Mouse (Mus musculus) heart, adult 2 months (tissue): Measurements from ENCODE around the gene Kcnab3. TPM values are rescaled to one million over a fixed set of nuclear protein-coding genes. Genes with fewer than 3 reads are reported as not detected.
A peak's percentile ranks its signal among the peaks of the same experiment; 100 is the strongest.

ENCODE experiments used
- DNase-seq, 2 experiments: peaks; one replicate each; pipeline ENCODE4 v3.0.0; 2021
- H3K27ac ChIP-seq: fragments of 200-600 bp; 2 replicates; pipeline ENCODE4 v1.8.1; 2022
- H3K27me3 ChIP-seq: fragments of 200-500 bp; 2 replicates; pipeline ENCODE4 v1.6.1; 2012; ENCODE audit warnings: mild to moderate bottlenecking, low read length, inconsistent platforms, mixed read lengths; ENCODE audit not compliant: control insufficient read depth, insufficient read depth
- H3K36me3 ChIP-seq: fragments of 200-500 bp; 2 replicates; pipeline ENCODE4 v1.6.1; 2012; ENCODE audit warnings: low read length, inconsistent platforms; ENCODE audit not compliant: control insufficient read depth, insufficient read depth
- H3K4me1 ChIP-seq: fragments of 200-500 bp; 2 replicates; pipeline ENCODE4 v1.6.1; 2011; ENCODE audit warnings: low read length; ENCODE audit not compliant: control insufficient read depth, insufficient read depth
- H3K4me3 ChIP-seq: fragments of 200-600 bp; 2 replicates; pipeline ENCODE4 v1.8.1; 2022
- H3K79me2 ChIP-seq: fragments of 200-500 bp; replicated peaks from 2 replicates; pipeline ENCODE4 v1.6.1; 2012; ENCODE audit warnings: mild to moderate bottlenecking, inconsistent platforms, low read length, moderate library complexity, mixed read lengths; ENCODE audit not compliant: control insufficient read depth, insufficient read depth
- H3K9ac ChIP-seq: fragments of 200-500 bp; 2 replicates; pipeline ENCODE4 v1.6.1; 2012; ENCODE audit warnings: low read depth, mild to moderate bottlenecking, control low read depth, inconsistent platforms, low read length, mixed read lengths
- CTCF ChIP-seq: fragments of 200-600 bp; IDR thresholded peaks from 2 replicates; pipeline ENCODE4 v1.8.1; 2022; ENCODE audit warnings: antibody characterized with exemption, mild to moderate bottlenecking, moderate library complexity
- EP300 ChIP-seq: fragments of 200-500 bp; IDR thresholded peaks from 2 replicates; pipeline ENCODE4 v1.6.1; 2011; ENCODE audit warnings: low read depth, low read length, control low read depth; ENCODE audit not compliant: insufficient read depth
- POLR2A ChIP-seq: fragments of 200-500 bp; IDR thresholded peaks from 2 replicates; pipeline ENCODE4 v1.6.1; 2011; ENCODE audit warnings: mild to moderate bottlenecking, low read depth, low read length, control low read depth; ENCODE audit not compliant: insufficient read depth
- WGBS: fragments of 180-500 bp; shearing (Covaris S2); methylation state at CpG from one replicate; pipeline ENCODE4 v1.1.7; 2018; 5-methylcytosine and 5-hydroxymethylcytosine counted together
- intact Hi-C: fragments of 180-260 bp; cut with DNase I; formaldehyde crosslinking; loops from one replicate; pipeline ENCODE4 v1.15.1; 2025
- polyA plus RNA-seq: library from polyadenylated mRNA; depleted of rRNA; stranded (reverse); fragments of >200 nt; gene quantifications from 2 replicates; pipeline ENCODE4 v1.2.3, GENCODE M21; 2012
- total RNA-seq, 2 experiments: library from RNA; stranded (reverse); gene quantifications; 2 replicates each; pipeline ENCODE4 v1.2.3; 2021

The Kcnab3 gene
- total and polyA plus RNA-seq, 3 experiments: 0.11 to 0.53 (median 0.23) TPM

DNA sequence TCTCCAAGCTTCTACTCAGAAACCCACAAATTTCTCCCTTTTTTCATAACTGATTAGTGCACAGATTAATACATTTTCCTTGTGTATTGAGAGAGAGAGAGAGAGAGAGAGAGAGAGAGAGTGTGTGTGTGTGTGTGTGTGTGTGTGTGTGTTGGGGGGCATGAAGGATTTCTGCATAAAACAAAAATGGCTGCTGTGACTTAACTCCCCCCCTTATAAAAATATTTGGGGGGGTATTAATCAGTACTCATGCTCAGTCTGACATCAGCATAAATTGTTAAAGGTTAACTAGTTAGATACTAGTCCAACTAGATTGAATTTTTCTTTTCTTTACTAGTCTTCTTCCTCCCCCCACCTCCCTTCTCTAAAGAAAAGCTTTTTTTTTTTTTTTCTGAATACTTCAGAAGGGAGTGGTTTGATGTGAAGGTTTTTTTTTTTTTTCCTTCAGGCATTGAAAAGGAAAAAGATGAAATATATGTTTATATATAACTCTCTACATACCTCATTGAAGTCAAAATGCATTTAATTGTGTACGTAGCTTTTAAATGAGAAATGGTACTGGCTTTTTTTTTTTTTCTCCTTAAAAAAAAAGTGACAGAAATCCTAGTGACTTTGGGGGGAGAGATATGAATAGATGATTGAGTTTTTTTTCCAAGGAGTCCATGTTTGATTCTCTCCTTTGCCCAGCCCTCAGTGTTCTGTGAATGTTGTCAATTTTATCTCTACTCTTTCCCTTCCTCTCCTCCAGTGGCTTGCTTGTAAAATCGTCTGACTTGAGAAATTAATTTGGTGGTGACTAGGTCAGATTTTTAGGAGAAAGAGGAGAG lies 44.1 kb downstream of the Kcnab3 start:
- DNase-seq: no peak
- intact Hi-C loops: no loop called here
- H3K27ac ChIP-seq: no peak overlapping the region; the same call in 1 of the 2 replicates
- no peaks in the 10 kb centered on the region for H3K27me3 ChIP-seq
- H3K36me3 ChIP-seq: no peaks in the 10 kb centered on the region
- TF ChIP-seq CTCF (no peak), EP300 (no peak), POLR2A (no peak)
- H3K79me2 ChIP-seq: no peaks in the 10 kb centered on the region
- no peak overlapping the region for H3K4me3 ChIP-seq
- H3K4me1 ChIP-seq: peaks cover 13% of the 10 kb centered on the region
- 65% methylated on average over 2 of the region's 2 CpGs for WGBS
- no peak overlapping the region for H3K9ac ChIP-seq

- H3K9ac ChIP-seq: no peak overlapping the region
- no peak for DNase-seq
- no peaks in the 10 kb centered on the region for H3K36me3 ChIP-seq
- no peak overlapping the region for H3K4me3 ChIP-seq
- 52% methylated on average over 9 of the region's 9 CpGs for WGBS
- intact Hi-C loops: no loop called here
- H3K79me2 ChIP-seq: no peaks in the 10 kb centered on the region
- peaks cover 7% of the 10 kb centered on the region for H3K4me1 ChIP-seq
- no peaks in the 10 kb centered on the region for H3K27me3 ChIP-seq
- H3K27ac ChIP-seq: no peak overlapping the region; the same call in 1 of the 2 replicates
- TF ChIP-seq POLR2A (no peak), CTCF (no peak), EP300 (no peak)
These were observed 44.8 kb downstream of the Kcnab3 start for GRCm38 (mm10) chr11:69370817-69371215.

DNA sequence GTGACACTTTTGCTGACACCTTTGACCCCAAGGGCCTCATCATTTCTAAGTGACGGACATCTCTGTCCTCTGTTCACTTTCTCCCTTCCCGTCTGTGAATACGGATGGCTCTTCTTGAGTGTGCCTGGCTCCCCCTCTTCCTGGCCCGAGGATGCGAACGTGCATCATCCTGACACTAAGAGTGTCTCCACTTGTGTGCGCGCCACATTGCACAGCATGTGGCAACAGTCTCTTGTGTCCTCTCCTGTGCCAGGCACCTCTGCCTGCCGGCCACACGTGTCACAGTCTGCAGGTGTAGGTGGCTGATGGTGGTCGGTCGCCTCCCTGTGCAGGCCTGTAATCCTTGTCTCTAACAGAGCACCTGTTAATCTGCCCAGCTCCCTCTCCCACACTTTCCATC lies 45.5 kb downstream of the Kcnab3 start:
- intact Hi-C loops: no loop called here
- no peaks in the 10 kb centered on the region for H3K27me3 ChIP-seq
- DNase-seq: no peak
- 78% methylated on average over 12 of the region's 12 CpGs for WGBS
- H3K36me3 ChIP-seq: no peaks in the 10 kb centered on the region
- TF ChIP-seq POLR2A (no peak), EP300 (no peak), CTCF (no peak)
- H3K9ac ChIP-seq: no peak overlapping the region
- peaks cover 3% of the 10 kb centered on the region for H3K4me1 ChIP-seq
- no peak overlapping the region for H3K27ac ChIP-seq
- no peak overlapping the region for H3K4me3 ChIP-seq
- no peaks in the 10 kb centered on the region for H3K79me2 ChIP-seq

- Histone ChIP-seq H3K36me3 (no peaks in the 10 kb centered on the region), H3K4me1 (peaks cover 3% of the 10 kb centered on the region), H3K9ac (no peak overlapping the region), H3K4me3 (no peak overlapping the region), H3K27me3 (no peaks in the 10 kb centered on the region), H3K27ac (no peak overlapping the region), H3K79me2 (no peaks in the 10 kb centered on the region)
- DNase-seq: no peak
- 39% methylated on average over 12 of the region's 12 CpGs for WGBS
- intact Hi-C loops: no loop called here
- TF ChIP-seq CTCF (no peak), EP300 (no peak), POLR2A (no peak)
These were observed 46.2 kb downstream of the Kcnab3 start for GRCm38 (mm10) chr11:69372056-69372779.

GRCm38 (mm10) chr11:69372780-69373170 lies 46.7 kb downstream of the Kcnab3 start:
- Histone ChIP-seq H3K27ac (no peak overlapping the region), H3K36me3 (no peaks in the 10 kb centered on the region), H3K9ac (no peak overlapping the region)

More at GRCm38 (mm10) chr11:69372780-69373170, 46.7 kb downstream of the Kcnab3 start:
- no peak for DNase-seq
- Histone ChIP-seq H3K4me1 (peaks cover 2% of the 10 kb centered on the region), H3K79me2 (no peaks in the 10 kb centered on the region), H3K4me3 (no peak overlapping the region), H3K27me3 (no peaks in the 10 kb centered on the region)
- intact Hi-C loops: no loop called here
- 62% methylated on average over 3 of the region's 3 CpGs for WGBS
- peak; percentile 62 for TF ChIP-seq CTCF
- TF ChIP-seq EP300: no peak
